Mouse (Mus musculus): ENCODE measurements around the gene Etnk1.
"Not testable (repeated sequence)": the region's sequence is repeated elsewhere in the genome, so short reads cannot be mapped to it uniquely, and the experiment has no call there.

The Etnk1 gene

DNA sequence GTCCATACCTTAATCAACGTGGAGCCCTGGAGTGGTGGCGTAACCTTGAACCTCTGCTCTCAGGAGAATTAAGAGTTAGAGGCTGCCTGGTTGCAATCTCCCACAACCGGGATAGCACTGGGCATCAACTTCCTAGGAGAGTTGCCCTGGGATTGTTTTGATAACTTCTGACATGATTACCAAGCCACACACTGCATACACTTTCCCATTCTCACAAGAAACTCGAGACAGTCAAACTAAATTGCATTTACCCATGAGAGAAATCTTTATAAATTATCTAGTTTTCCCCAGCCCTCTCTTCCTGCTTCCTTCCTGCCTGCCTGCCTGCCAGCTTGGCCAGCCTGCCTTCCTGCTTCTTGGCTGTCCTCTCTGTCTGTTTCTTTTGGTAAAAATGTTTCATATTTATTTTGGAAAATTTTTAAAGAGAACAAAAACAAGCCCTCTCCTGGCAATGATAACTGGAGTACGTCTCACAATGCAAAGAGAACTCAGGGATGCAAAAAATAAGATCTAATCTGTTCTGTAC lies 17.2 kb upstream of the Etnk1 start:
- no peak for DNase-seq (ENCODE audit: low read depth, low spot score)

DNA sequence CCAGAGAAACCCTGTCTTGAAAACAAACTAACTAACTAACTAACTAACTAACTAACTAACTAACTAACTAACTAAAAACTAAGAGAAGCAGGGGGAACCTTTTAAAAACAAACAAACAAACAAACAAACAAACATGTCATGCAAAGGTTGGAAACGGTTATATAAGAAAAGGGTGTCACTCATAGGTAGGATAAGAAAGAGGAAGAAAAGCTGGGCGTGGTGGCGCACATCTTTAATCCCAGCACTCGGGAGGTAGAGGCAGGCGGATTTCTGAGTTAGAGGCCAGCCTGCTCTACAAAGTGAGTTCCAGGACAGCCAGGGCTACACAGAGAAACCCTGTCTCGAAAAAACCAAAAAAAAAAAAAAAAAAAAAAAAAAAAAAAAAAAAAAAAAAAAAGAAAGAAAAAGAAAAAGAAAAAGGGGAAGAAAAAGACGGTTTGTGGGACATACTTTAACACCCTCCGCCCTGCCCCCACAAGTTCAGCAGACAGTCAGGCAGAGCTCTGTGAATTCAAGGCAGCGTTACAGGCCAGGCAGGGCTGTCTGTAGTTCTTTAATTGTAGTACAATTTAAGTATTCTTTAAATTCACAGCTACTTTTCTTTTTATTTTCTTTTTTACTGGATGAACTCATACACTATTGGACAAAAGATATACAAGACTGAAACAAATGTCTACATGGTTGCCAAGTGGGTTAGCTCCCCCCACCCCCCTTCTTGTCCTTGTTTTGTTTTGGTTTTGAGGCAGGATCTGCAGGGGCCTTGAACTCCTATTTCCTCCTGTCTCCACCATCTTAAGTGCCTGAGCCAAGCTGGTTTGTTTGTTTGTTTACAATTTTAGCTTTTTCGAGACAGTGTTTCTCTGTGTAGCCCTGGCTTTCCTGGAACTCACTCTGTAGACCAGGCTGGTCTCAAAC lies 15.7 kb upstream of the Etnk1 start:
- not testable (repeated sequence) for DNase-seq (ENCODE audit: low read depth, low spot score)

DNA sequence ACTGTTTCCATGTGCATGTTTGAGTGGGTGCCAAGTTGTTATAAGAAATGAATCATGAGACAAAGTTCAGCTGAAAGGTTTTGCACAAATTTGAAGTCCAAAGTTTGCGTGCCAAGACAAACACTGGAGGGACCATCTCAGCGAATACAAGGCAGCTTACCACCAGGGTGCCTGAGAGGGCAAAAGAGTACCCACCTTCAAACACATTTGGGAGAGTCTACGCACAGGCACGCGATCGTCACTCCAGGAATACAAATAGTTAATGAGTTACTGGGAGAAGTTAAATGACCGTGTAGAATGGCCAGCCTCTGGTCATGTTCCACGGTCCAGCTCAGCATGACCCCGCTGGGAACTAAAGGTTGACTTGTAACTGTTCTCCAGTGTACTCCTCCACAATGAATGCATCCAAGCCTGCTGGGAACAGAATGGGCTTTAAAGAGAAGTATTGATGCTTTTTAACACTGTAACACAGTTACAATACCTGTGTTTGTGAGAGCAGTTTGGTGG lies 14.6 kb upstream of the Etnk1 start:
- no peak for DNase-seq (ENCODE audit: low read depth, low spot score)

DNA sequence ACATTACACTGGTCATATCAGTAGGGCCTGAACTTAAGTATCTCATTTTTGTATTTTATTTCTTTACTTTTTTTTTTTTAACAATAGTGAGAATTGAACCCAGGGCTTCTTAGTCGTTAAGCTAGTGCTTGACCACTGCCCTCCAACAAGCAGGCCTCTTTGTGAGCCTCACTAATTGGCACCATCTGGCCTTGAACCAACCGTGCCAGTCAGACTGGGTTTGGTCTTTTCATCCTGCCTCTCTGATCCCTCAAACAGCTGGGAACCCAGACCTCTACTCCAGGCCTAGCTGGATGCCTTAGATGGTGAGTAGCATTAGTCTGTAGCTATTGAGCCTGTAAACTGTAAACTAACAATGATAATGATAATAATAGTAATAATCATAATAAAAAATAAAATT lies 13.9 kb upstream of the Etnk1 start:
- DNase-seq (ENCODE audit: low read depth, low spot score), result no peak

DNA sequence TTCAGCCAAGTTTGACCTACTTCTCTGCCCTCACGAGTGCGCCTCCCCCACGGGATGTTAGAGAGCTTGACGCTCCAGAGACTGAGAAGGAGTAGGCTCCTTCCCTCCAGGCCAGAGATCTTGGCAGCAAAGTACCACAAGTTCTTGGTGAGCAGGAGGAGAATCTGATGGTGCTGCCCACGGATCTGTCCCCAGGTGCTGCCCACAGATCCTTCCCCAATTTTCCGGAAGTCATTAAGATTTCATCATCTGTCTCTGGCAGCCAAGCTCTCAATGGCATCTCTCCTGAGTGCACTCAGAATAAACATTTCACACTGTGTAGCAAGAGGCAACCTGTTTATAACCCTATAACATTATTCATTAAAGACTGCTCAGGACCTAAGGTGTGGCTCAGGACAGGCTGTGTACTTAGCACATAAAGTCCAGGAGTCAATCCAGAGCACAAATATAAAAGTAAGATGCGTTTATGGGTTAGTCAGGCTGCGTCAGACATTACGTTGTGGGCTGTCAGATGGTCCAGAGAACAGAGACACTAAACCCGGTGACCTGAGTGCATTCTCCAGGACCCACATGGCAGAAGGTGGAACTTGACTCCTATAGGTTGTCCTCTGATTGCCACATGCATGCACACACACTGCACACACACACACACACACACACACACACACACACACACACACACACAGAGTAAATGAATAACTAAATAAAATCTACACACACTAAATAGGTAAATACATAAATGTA lies 13.1 kb upstream of the Etnk1 start:
- no peak for DNase-seq (ENCODE audit: low read depth, low spot score)

DNA sequence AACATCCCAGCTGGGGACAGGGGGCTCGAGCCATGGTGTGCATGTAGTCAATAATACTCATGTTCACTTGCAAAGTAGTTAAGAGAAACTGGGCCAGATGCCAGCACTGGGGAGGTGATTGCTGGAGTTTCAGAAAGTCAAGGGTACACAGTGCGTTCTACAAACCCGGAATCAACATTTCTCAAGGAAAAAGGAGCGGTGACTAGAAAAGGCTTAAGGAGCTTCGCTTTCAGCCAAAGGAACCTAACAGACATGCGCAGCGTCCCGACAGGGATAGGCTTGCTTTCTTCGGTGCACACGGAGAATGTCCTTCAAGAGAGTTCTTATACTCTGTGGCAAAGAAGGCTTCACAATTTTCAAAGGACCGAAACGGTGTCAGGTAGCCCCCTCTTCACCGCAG lies 12.1 kb upstream of the Etnk1 start:
- DNase-seq (ENCODE audit: low read depth, low spot score), result peak; percentile 82

DNA sequence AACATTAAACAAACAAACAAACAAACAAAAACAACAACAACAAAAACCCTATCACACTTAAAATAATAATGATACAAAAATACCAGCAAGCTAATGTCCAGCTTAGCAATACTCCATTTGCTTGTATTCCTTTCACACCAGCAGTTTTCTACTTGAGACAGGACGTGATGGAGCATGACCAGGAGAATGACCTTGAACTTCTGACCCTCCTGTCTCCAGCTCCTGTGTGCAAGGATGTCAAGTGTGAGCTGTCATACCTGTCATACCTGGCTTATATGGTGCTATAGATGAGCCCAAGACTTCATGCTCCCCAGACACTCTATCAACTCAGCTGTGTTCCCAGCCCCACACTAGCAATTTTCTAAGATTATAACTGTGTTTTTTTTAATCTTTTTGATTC lies 11.0 kb upstream of the Etnk1 start:
- peak; percentile 86 for DNase-seq (ENCODE audit: low read depth, low spot score)

DNA sequence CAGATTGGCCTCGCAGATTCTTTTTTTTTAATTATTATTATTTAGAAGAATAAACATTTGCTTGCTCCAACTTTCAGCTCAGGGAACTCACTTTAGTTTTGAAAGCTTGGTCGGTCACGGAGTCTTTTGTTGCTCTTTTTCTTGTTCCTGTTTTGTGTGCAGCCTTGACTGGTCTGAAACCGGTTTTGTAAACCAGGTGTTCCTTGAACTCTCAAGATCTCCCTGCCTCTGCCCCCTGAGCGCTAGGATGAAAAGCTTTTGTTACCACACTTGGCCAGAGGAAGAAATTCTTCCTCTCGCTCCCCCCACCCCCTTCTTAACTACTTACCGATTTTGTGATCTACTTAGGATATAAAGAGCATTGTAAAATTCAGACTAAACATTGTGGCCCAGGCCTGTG lies 10.3 kb upstream of the Etnk1 start:
- peak; percentile 95 for DNase-seq (ENCODE audit: low read depth, low spot score)

DNA sequence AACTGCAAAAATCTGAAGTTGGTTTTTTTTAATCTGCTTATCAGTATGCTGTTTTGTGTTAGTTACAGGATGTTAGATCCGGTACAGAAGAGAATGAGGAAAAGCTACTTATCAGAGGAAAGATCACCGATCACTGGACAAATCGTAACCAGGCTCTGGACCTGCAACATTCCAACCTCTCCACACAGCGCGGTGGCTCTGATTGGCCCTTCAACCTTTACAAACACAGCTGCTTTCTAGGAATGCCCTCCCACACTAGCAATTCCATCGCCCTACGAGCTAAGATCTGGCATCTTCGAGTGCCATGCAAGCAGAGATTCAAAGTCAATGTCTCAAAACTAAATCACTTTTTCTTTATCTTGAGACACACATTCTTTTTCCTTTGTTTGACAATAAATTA lies 9.6 kb upstream of the Etnk1 start:
- peak; percentile 78 for DNase-seq (ENCODE audit: low read depth, low spot score)

DNA sequence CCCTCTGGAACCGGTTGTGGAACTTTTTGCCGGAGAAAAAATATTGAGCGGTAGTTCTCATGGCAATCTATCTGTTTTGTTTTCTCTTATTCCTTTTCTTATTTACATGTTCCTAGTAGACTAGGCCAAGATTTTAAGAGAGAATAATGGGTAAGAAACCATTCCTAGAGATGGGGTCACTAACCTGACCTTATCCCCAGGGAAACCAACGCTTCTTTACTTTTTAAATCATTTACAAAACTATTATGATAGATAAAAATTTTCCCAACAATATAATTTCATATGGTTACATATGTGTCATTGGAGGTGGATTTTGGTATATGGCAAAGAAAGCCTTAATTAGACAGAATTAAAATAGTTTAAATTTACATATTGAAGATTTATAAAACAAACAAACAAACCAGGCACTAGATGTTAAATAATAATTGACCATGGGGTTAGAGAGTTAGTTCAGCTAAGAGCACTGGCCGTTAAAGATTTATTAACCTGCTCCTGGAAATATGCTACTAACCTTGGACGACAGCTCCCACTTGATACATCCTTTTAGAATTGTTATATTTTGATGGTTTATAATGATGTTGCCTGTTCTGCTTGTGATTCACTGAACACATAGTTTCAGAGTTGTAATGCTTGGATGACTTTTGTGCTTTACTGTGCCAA lies 6.3 kb upstream of the Etnk1 start:
- DNase-seq (ENCODE audit: low read depth, low spot score), result no peak

DNA sequence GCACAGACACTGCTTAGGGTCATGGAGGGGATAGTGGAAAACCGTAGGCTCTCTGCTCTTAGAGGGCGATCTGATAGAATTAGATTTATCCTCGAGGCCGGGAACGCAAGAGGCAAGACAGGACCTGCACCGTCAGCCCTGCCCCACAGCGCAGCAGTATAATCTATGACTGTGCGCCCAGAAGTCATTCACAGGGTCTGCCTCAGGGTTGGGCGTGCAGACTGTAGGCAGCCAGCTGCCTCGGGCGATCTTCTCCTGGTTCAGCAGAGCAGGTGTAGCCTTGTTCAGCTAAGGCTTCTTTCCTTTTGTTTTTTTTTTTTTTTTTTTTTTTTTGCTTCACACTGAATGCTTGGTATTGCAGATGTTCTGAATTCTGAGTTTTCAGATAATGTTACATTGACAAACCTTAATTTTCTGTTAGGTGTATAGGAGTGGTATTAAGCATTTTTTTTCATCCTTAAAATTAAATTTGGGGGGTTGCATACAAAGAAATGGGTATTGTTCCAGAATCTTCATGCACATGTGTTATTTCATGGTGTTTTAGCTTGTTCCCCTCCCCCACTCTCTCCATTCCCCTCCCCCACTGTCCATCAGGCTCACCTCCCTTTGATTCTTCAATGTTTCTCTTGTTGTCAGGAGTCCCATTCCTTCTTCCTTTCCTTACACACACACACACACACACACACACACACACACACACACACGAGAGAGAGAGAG lies 4.7 kb upstream of the Etnk1 start:
- DNase-seq (ENCODE audit: low read depth, low spot score), result peak; percentile 95

DNA sequence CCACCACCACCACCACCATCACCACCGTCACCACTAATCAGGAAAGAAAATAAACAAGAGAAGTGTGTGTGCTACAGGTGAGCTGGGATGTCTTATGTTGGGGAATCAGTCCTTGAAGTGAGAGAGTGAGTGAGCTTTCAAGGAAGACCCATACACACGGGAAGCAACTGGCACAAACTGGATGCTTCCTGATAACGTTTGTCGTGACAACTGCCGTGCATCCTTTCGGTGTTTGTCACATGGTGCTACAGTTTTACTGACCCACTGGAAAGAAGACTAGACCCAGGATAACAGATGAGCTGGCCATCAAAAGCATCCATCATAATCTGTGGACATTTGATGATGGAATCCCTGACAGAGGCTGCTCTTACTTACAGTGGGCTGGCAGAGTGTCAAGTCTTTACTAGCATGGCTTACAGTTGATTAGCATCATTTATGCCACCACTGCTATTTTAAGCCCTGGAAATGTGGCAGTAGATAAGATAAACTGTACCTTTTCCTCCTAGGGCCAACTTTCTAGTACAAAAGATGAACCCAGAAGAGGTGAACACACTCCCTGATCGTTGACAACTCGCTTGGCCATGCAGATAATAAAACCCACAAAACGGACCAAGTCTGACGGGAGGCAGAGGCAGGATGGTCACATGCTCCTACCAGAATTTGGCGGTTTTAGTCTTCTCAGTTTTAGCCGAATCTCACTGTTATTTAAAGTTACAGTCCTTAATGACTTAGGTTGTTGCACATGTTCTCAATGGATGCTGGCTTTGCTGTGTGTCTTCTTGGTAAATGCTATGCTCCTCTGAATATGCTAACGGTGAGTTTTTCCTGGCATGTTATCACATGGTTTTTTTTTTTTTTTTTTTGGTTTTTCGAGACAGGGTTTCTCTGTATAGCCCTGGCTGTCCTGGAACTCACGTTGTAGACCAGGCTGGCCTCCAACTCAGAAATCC lies 2.8 kb upstream of the Etnk1 start:
- peak; percentile 53 for DNase-seq (ENCODE audit: low read depth, low spot score)

DNA sequence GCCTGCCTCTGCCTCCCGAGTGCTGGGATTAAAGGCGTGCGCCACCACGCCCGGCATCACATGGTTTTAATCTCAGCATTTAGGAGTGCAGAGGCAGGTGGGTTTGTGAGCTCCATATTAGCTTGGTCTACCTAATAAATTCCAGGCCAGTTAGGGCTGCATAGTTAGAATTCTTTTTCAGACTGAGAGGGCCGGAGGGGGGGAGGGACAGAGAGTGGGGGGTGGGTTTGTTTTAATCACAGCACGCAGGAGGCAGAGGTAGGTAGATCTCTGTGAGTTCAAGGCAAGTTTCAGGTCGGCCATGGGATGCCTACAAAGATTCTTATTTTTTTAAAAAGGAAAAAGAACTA lies 2.1 kb upstream of the Etnk1 start:
- peak; percentile 76 for DNase-seq (ENCODE audit: low read depth, low spot score)

DNA sequence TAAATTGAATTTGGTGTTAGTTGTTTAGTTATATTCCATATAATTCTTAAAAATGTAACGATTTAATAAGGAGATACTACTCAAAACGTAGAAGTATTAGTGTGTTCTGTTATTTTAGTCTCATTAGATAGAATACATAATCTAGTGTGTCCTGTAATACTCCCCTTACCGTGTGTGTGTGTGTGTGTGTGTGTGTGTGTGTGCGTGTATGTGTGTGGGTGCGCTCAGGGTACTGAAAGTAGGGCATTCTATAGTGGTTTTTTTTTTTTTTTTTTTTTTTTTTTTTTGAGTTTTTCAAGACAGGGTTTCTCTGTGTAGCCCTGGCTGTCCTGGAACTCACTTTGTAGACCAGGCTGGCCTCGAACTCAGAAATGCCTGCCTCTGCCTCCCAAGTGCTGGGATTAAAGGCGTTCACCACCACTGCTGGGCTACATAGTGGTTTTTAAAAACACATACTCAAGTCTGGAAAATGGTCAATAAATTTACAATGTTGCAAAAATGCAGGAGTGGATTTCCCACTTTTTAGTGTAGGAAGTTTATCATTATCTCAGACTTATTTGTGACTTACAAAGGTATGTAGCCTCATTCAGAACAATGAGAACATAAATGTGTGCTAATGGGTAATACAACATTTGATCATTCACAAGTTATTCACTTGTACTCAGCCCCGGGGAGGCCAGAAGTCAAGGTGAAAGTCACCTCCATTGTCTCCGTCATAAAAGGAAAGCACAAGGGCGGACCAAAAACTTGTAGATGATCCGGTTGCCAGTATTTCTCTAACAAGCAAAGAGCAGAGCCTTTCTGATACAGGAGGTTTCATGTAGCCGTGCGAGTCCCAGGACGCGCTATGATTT lies 1.4 kb upstream of the Etnk1 start:
- DNase-seq (ENCODE audit: low read depth, low spot score), result peak; percentile 69

DNA sequence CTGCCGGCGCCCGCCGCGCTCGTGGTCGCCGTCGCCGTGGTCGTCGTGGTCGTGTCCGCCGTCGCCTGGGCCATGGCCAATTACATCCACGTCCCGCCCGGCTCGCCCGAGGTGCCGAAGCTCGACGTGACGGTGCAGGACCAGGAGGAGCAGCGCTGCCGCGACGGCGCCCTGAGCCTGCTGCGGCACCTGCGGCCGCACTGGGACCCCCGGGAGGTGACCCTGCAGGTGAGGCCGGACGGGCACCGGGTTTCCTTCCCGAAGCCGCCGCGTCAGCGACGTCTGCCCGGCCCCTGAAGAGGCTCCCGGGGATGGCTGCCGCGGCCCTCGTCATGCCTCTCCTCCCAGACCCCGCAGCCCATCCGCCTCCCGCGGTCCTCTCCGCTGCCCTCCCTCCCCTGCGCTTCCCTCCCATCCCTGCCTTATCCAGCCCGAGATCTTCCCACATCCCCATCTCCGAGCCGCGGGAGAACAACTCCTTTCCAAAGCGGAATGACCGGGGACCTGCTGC lies 443 bp downstream of the Etnk1 start:
- no peak for DNase-seq (ENCODE audit: low read depth, low spot score)

DNA sequence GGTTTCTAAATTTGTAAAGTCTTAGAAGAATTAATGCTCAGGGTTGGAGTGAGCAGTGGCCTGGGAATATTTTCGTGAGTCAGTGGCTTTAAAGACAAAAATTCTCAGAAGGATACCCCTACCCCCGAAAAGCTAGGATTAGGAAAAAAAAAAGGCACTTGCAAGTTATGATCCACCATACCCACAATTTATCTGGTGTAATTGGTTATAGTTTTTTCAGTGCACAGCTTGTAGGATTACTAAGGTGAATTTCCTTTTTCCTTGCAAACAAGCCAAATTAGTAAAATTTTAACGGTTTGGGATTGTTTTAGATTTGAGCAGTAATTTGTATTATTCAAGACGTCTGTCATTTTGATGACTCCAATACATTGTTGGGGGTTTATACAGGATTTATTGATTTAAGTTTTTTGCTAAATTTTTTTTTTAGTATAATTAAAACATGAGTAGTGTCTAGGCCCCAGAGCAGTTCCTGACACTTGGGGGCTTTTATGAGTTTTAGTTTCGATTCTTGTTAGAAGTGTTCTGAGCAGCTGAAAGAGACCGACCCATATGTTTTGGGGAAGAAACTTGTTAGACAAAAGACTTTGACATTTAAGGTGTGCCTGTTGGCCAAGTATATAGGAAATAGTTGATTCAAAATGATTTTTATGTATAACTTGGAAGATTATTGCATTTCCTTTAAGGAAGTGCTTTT lies 1.1 kb downstream of the Etnk1 start:
- no peak for DNase-seq (ENCODE audit: low read depth, low spot score)

DNA sequence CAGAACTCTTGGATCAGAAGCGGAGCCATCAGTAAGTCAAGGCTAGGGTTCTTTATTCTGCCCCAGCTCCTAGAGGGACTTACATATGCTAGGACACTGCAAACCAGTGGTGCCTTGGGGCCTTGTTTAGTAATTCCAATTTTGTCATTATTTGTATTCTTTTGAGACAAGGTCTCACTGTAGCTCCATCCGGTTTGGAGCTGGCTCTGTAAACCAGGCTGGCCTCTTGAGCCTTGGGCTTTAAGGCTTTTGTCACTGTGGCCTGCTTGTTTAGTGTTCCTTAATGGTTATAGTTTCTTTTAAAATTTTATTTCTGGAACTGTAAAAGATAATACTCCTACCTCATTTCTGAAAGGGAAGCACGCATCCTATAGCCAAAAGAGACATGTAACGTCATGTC lies 2.4 kb downstream of the Etnk1 start:
- no peak for DNase-seq (ENCODE audit: low read depth, low spot score)

DNA sequence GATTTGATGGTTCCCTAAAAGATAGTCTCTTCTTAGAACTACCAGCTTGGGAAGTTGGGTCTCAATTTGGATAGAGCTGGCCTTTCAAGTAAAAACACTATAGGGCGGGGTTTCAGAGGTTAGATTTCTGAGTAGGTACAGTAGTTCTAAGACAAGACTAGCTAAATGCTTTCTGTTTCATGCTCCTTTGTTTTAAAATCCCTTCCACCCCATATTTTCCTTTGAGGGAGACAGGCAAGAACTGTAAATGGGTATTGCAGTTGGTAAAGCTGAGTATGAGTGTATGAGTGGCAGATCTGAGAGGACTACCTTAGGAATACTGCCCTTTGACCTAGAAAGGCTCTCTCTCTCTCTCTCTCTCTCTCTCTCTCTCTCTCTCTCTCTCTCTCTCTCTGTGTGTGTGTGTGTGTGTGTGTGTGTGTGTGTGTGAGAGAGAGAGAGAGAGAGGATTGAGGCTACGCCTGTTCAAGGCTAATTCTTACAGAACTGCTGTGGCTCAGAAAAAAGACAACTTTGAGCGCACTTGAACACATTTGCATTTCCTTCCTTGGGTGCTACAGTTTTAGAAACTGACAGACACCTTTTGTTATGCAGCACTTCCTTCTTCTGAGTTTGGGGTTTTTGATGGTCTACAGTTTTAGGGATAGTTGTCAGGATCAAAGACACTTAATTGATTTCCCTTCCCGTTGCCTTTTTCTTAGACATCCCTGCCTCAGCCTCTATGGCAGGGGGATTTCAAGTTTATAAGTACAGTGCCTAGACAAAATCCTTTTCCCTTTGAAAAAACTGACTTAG lies 3.3 kb downstream of the Etnk1 start:
- DNase-seq (ENCODE audit: low read depth, low spot score), result peak; percentile 81

Data from ES-CJ7 (cell line).